Mouse (Mus musculus): Measurements from ENCODE around the gene Fam208b. TPM values are rescaled to one million over a fixed set of nuclear protein-coding genes. Genes with fewer than 3 reads are reported as not detected.
"Not testable (repeated sequence)": the region's sequence is repeated elsewhere in the genome, so short reads cannot be mapped to it uniquely, and the experiment has no call there.

The Fam208b gene
- polyA plus RNA-seq, 1 experiment from 2014 or later, result 19.5 TPM

GRCm38 (mm10) chr13:3531692-3532320 is 79.1 kb downstream of the Fam208b start:
- Histone ChIP-seq H3K27ac (no peak overlapping the region), H3K27me3 (no peaks in the 10 kb centered on the region), H3K4me1 (peaks cover 1% of the 10 kb centered on the region), H3K9me3 (replicated peaks) (0 out of 2 replicates have a peak, but pooled peaks cover 6% of the 10 kb centered on the region), H3K4me2 (no peak overlapping the region), H3K4me3 (no peak overlapping the region), H3K9ac (no peak overlapping the region), H3K36me3 (ENCODE audit: poor library complexity, severe bottlenecking) (no peaks in the 10 kb centered on the region)
- ATAC-seq, result no peak
- WGBS, result 69% methylated on average over 10 of the region's 10 CpGs

- H3K4me1 ChIP-seq; H3K36me3 ChIP-seq (ENCODE audit: poor library complexity, severe bottlenecking); H3K4me3 ChIP-seq; H3K27ac ChIP-seq; ATAC-seq; H3K27me3 ChIP-seq; H3K4me2 ChIP-seq; H3K9ac ChIP-seq; H3K9me3 ChIP-seq (replicated peaks): not testable (repeated sequence)
- 53% methylated on average over 2 of the region's 2 CpGs for WGBS
These were observed 79.7 kb downstream of the Fam208b start for GRCm38 (mm10) chr13:3531176-3531575.

- no peaks in the 10 kb centered on the region for H3K36me3 ChIP-seq (ENCODE audit: poor library complexity, severe bottlenecking)
- no peak overlapping the region for H3K4me2 ChIP-seq
- H3K4me1 ChIP-seq, result peaks cover 4% of the 10 kb centered on the region; the same call in 1 of the 2 replicates
- no peak overlapping the region for H3K4me3 ChIP-seq
- H3K9ac ChIP-seq, result no peak overlapping the region
- no peak overlapping the region for H3K27ac ChIP-seq
- 61% methylated on average over 3 of the region's 3 CpGs for WGBS
- no peak for ATAC-seq
- H3K27me3 ChIP-seq, result no peaks in the 10 kb centered on the region
- H3K9me3 ChIP-seq (replicated peaks), result no peaks in the 10 kb centered on the region
These were observed 80.5 kb downstream of the Fam208b start for GRCm38 (mm10) chr13:3530451-3530850.

GRCm38 (mm10) chr13:3526328-3526727 is 84.6 kb downstream of the Fam208b start:
- Histone ChIP-seq H3K4me1 (peaks cover 7% of the 10 kb centered on the region; the same call in 1 of the 2 replicates), H3K4me2 (no peak overlapping the region), H3K27me3 (no peaks in the 10 kb centered on the region), H3K9me3 (replicated peaks) (no peaks in the 10 kb centered on the region), H3K27ac (no peak overlapping the region), H3K4me3 (no peak overlapping the region), H3K36me3 (ENCODE audit: poor library complexity, severe bottlenecking) (no peaks in the 10 kb centered on the region), H3K9ac (no peak overlapping the region)
- no peak for ATAC-seq
- WGBS, result 83% methylated on average over 8 of the region's 8 CpGs

GRCm38 (mm10) chr13:3525611-3526051 is 85.3 kb downstream of the Fam208b start:
- no peak for ATAC-seq
- no peak overlapping the region for H3K27ac ChIP-seq
- WGBS, result 49% methylated on average over 4 of the region's 4 CpGs
- H3K9me3 ChIP-seq (replicated peaks), result no peaks in the 10 kb centered on the region
- no peaks in the 10 kb centered on the region for H3K36me3 ChIP-seq (ENCODE audit: poor library complexity, severe bottlenecking)
- no peak overlapping the region for H3K4me2 ChIP-seq
- no peak overlapping the region for H3K9ac ChIP-seq
- peaks cover 7% of the 10 kb centered on the region; the same call in 1 of the 2 replicates for H3K4me1 ChIP-seq
- H3K27me3 ChIP-seq, result no peaks in the 10 kb centered on the region
- no peak overlapping the region for H3K4me3 ChIP-seq

- no peak overlapping the region for H3K4me2 ChIP-seq
- H3K4me1 ChIP-seq, result peaks cover 7% of the 10 kb centered on the region; the same call in 1 of the 2 replicates
- no peak overlapping the region for H3K9ac ChIP-seq
- H3K4me3 ChIP-seq, result no peak overlapping the region
- H3K27me3 ChIP-seq, result no peaks in the 10 kb centered on the region
- no peak overlapping the region for H3K27ac ChIP-seq
- ATAC-seq, result no peak
- no peaks in the 10 kb centered on the region for H3K9me3 ChIP-seq (replicated peaks)
- WGBS, result 92% methylated on average over 1 of the region's 1 CpGs
- no peaks in the 10 kb centered on the region for H3K36me3 ChIP-seq (ENCODE audit: poor library complexity, severe bottlenecking)
These were observed 87.0 kb downstream of the Fam208b start for GRCm38 (mm10) chr13:3523946-3524345.

- peaks cover 7% of the 10 kb centered on the region; the same call in 1 of the 2 replicates for H3K4me1 ChIP-seq
- no peak overlapping the region for H3K4me3 ChIP-seq
- no peaks in the 10 kb centered on the region for H3K9me3 ChIP-seq (replicated peaks)
- ATAC-seq, result peak; percentile 51; the same call in 1 of the 2 replicates
- no peaks in the 10 kb centered on the region for H3K27me3 ChIP-seq
- 54% methylated on average over 6 of the region's 6 CpGs for WGBS
- H3K9ac ChIP-seq, result no peak overlapping the region
- no peak overlapping the region for H3K27ac ChIP-seq
- no peak overlapping the region for H3K4me2 ChIP-seq
- H3K36me3 ChIP-seq (ENCODE audit: poor library complexity, severe bottlenecking), result no peaks in the 10 kb centered on the region
These were observed 87.4 kb downstream of the Fam208b start for GRCm38 (mm10) chr13:3523459-3523858.

GRCm38 (mm10) chr13:3519994-3520393 is 90.9 kb downstream of the Fam208b start:
- not testable (repeated sequence) for H3K27ac ChIP-seq; H3K4me1 ChIP-seq; H3K4me2 ChIP-seq; H3K27me3 ChIP-seq; H3K36me3 ChIP-seq (ENCODE audit: poor library complexity, severe bottlenecking); H3K9me3 ChIP-seq (replicated peaks); H3K9ac ChIP-seq; ATAC-seq; H3K4me3 ChIP-seq
- 50% methylated on average over 1 of the region's 1 CpGs for WGBS

GRCm38 (mm10) chr13:3519357-3519756 is 91.6 kb downstream of the Fam208b start:
- WGBS, result 73% methylated on average over 3 of the region's 4 CpGs

More at GRCm38 (mm10) chr13:3519357-3519756, 91.6 kb downstream of the Fam208b start:
- H3K4me1 ChIP-seq; ATAC-seq; H3K27me3 ChIP-seq; H3K9me3 ChIP-seq (replicated peaks); H3K36me3 ChIP-seq (ENCODE audit: poor library complexity, severe bottlenecking); H3K9ac ChIP-seq; H3K27ac ChIP-seq; H3K4me2 ChIP-seq; H3K4me3 ChIP-seq: not testable (repeated sequence)

Other genes starting within 250 kb of the Fam208b start
- 447 and 450 TPM in 2 replicates for gene Gdi2, start 73.0 kb downstream of the Fam208b start, polyA plus RNA-seq (2015; fragmentation: Nextera tagmentation; extraction: Ambion mirVana)
- gene Asb13, start 22.9 kb upstream of the Fam208b start, polyA plus RNA-seq (2015; fragmentation: Nextera tagmentation; extraction: Ambion mirVana), result 12.9 and 15.6 TPM in 2 replicates
- gene Calml3, start 193.2 kb upstream of the Fam208b start, polyA plus RNA-seq (2015; fragmentation: Nextera tagmentation; extraction: Ambion mirVana), result not detected in 2 replicates
- not detected in 2 replicates for gene Calm4, start 226.6 kb upstream of the Fam208b start, polyA plus RNA-seq (2015; fragmentation: Nextera tagmentation; extraction: Ambion mirVana)
- not detected in 2 replicates for gene Calm5, start 243.1 kb upstream of the Fam208b start, polyA plus RNA-seq (2015; fragmentation: Nextera tagmentation; extraction: Ambion mirVana)

Data from forebrain, embryonic 13.5 days (tissue).